Mouse (Mus musculus) frontal cortex, adult 2 months (tissue): ENCODE measurements at regions not wholly inside any gene's neighbourhood (a gene's known extent, or its start where the extent isn't known, plus 50 kb on each side); places are given as distances from the start of the nearest gene placed in this dataset.
"Not testable (repeated sequence)": the region's sequence is repeated elsewhere in the genome, so short reads cannot be mapped to it uniquely, and the experiment has no call there.

Source experiments
- DNase-seq, 2 experiments: peaks; one replicate each; pipeline ENCODE4 v3.0.0; 2022; ENCODE audit warnings: low spot score in 1 of 2; ENCODE audit errors: extremely low spot score in 1 of 2

DNA sequence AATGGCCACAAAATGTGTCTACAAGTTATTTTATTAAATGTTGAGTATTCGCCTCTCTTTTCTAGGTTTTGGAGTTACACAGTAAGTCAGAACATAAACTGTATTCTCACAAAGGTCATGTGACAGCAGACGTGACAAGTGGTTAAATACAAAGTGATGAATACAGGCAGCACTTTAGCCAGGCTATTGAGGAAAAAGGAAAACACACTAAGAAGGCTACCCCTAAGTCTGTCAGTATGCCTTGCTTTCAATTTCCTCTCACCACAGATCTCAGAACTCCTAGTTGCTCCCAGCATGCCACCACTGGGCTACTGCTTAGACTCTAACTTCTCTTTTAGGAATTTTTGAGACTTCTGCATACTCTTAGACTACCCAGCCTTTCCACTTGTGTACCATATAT is 297.9 kb upstream of the Pex5l start:
- DNase-seq = no peak

DNA sequence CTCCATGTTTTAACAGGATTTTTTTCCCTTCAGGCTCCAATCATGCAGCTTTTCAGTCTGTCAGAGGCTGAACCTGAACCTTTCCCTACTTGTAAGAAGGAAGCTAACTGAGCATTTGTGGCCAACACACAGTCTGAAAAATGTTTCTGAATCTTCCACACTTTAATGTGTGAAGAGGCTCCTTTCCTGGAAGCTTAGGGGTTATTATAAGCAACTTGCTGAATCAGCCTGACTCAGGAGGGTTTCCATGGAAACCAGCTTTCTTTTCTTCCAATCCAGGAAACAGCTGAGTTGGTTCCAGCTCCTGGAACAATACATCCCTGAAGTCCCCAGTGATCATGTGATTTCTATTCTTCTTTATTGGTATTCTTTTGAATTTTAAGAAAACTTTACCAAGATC is 297.5 kb upstream of the Pex5l start:
- peak; percentile 77 to 88 for DNase-seq

DNA sequence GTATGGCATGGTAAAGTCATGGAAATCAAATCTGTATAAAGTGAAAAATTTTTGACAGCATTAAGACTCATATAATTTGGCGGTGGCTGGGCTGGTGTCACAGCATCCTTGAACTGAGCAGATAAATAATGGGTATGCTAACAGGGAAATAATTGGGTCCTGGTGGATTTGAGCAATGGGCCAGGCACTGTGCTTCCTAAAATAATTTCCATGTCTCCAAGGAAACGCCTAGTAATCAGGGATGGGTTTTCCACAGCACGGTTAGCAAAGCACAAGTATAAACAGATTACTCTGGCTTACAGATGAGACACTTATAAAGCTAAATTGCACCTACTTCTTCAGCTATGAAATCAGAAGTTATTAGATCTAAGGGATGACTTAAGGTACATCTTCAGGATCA is 273.9 kb upstream of the Pex5l start:
- DNase-seq = no peak

DNA sequence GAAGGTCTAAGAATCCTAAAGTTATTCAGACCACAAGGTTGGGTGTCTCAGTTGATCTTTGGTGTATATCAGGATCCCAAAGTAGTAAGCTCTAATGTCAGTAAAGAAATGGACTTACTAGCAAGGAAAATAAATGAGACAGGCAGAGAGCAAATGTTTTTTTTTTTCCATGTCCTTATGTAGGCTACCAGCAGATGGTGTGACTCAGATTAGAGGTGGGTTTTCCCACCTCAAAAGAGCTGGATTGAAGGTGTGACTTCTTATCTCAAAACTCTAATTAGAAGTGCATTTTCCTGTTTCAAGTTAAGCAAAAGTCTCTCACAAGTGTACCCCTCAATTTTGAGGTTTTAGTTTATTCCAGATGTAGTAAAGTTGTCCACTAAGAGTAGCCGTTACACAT is 273.3 kb upstream of the Pex5l start:
- peak in 1 of 2 experiments; percentile 54 for DNase-seq

DNA sequence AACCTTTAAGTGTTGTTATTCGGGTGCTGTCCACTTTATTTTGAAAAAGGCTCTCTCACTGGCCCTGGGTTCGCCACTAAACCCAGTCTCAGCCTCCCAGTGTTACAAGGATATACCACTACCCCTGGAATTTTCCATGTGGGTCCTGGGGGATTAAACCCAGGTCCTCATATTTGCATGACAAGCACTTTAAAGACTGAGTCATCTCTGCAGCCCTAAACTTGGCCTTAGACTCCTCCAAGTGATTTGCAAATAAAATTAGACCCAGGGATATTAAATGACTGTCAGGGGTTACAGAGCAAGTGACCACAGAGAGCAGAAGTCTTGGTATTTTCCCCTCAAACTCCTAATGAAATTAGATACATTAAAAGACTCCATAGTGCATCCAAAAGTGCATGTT is 258.9 kb upstream of the Pex5l start:
- no peak for DNase-seq

DNA sequence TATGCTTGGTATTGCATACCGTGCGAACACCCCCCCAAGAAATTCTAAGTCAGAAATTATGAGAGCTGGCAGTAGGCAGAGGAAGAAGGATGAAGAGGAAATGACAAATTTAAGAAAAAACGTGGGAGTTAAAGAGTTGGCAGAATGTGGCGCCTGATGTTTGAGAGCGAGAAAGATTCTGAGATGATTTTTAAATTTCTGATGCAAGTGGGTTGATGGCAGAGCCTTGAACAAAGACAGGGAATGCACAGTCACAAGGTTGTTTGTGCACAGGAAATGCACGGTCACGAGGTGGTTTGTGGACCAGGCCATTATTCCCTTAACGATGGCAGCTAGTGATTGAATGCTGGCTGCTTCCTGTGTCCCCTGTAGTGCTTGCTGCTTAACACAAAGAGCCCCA is 256.3 kb upstream of the Pex5l start:
- peak; percentile 67 to 80 for DNase-seq

DNA sequence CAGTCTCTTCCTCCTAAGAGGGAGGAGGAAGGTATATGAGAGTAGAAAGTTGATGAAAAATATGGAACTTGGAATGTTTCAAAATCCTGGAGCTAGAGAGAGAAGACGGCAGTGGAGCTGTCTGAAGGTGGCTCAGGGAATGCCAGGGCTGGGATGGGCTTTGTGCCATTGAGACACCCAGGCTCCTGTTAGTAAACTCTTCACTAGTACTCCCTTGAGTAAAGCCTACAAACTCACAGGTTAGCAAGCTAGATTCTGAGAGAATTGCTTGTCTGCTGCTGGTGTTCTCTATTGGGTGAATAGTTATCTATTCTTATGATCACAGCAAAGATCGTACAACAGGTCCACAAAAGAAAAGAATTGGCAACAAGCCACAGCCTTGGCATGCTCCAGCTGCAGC is 255.3 kb upstream of the Pex5l start:
- no peak for DNase-seq

DNA sequence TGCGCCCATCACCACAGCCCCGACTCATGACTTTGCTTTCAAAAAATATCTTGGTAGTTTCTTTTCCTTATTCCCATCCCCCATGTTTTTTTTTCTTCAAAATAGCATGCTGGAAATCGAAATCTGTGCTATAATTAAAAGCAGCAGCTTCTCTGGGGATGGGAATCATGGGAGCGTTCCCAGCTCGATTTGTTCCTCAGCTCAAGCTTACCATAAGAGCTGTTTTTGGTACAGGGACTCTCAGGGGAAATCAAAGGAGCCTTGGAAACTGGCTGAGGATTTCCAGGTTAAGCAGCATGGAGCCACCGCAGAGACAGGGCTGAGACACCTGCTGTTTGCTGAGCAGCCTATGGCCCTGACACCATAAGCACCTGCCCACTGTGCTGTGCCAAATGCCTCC is 254.2 kb upstream of the Pex5l start:
- peak in 1 of 2 experiments; percentile 28 for DNase-seq

DNA sequence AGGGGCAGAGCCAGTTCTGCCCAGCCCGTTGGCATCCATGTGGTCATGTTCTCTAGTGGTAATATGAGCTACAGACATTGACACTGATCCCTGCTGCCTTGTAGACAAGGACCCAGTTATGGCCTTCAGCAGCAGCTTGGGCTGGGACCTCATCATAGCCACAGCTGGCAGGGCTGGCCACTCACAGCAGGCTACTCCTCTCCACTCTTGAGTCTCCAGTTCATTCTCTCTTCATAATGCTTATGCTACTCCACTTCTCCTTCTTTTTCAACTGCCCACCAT is 249.4 kb upstream of the Pex5l start:
- DNase-seq = no peak

DNA sequence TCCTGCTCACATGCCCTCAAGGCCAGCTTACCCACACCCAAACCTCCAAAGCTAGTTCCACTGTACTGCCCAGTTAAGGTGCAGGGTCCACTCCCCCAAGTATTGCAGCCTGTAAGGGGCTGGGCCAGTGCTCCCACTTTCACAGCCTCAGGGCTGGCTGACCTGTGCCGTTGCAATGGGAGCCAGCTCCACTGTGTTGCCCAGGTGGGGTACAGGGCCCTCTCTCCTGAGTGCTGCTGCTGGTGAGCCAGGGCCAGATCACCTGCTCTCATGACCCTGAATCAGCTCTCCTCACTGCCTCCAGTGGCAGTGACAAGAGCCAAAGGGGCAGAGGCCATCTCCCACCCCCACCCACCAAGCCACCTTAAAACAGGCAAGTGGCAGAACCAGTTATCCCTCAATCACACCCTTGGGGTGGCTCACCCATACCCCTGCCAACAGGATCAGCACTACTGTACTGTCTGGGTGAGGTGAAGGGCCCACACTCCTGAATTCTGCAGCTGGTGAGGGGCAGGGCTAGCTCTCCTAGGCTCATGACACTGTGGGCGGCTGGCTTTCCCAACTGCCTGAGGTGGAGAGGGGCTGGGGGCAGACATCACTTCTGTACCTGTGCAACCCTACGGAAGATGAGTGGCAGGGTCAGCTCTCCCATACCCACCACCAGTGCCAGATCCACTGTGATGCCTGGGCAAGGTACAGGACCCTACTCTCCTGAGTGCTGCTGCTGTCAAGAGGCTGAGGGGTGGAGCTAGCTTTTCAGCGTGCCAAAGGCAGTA is 248.9 kb upstream of the Pex5l start:
- no peak for DNase-seq

DNA sequence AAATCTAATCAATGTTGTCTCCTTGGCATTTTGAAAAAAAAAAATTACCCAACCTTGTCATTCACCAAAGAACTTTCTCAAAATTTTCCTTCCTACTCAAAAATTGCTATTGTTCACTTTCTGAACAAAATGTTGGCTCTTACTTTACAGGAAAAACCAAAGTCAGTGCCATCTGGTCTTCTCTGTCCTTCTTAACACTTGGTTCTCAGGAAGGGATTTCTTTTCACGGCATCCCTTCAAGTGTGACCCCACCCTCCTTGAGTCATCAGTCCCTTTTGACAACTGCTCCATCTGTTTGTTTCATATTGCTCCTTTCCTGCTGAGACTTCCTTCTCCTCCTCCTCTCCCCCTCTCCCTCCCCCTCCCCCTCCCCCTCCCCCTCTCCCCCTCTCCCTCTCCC is 245.1 kb upstream of the Pex5l start:
- DNase-seq = peak; percentile 60 to 80

DNA sequence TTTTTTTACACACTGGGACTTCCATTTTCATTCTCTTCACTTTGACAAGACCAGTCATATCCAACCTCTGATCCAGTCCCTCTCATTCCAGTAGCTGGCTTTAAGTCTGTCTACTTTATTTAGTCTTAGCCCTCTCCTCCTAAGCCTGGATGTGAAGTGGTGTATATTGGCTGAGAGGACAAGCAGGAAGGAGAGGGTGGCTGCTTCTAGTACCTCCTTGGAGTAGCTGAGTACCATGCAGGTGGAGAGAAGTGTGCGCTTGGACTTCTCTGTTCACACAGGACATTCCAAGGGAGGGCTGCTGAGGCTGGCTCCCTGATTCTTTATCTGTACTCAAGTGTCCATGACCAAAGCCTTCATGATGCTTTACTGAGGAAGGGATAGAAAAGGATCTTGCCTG is 240.6 kb upstream of the Pex5l start:
- no peak for DNase-seq

DNA sequence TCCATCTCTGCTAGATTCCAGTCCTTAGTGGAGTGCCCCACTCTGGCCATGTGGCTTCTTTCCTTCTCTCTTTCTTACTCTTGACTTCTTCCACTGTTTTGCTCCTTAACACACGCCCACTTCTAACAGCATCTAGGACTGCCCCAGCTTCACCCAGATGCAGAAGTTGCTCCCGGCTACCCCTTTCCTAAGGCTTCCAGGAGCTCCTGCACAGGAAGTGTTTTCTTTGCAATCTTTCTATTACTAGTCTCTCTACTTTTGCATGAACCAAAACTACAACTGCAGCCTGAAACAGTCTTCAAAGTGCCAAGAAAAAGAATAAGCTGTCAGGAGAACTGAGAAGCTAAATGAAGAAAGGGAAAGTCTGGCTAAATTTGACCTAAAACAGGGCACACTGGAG is 236.6 kb upstream of the Pex5l start:
- no peak for DNase-seq

DNA sequence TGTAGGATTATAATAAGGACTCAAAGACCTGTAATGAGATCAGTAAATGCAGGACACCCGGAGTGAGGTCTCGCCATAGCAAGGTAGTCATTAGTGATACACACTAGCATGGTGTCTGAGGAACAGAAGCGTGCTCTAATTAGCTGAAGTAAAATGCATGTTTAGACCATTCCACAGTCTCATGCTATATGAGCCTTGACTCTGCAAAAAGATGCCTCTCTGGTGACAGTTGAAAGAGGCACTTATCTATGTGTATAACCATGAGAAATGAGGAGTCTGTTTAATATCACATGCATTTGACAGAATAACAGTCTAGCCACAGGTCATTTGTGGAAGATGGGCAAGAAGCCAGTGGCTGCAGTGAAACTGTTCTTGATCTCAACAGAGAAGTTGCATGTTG is 232.1 kb upstream of the Pex5l start:
- no peak for DNase-seq

DNA sequence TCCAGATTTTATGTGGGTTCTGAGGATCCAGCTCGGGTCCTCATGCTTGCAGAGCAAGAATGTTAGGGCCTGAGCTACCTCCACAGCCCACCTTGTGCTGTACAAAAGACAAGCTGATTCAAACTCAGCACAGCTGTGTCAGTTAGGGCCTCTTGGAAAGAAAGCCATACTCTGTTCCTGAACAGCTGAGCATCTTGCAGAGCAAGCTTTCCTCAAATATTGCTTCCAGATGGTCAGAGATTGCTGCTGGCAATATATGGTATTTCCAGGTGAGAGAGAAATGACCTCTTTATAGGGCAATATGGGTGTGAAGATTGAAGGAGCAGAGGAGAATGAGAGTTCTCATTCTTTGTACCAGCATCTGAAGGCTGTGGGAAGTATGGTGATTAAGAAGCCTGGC is 229.8 kb upstream of the Pex5l start:
- no peak for DNase-seq

DNA sequence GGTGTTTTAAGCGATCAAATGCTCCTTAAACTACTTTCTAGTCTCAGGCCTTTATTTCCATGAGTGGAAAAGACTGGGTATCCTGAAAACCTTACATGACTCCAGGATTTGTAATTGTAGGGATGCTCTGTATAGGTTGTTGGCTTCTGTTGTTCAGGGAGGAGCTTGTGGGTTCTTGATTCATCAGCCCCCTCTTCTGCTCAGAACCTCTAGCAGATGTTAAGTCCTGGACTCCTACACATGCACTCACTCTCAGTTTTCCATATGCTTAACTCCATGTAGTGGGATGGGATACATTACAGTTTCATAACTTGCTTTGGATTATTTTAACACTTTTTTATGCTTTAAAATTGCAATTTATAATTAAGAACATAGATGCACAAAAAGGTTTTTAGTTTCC is 220.5 kb upstream of the Pex5l start:
- peak in 1 of 2 experiments; percentile 53 for DNase-seq

DNA sequence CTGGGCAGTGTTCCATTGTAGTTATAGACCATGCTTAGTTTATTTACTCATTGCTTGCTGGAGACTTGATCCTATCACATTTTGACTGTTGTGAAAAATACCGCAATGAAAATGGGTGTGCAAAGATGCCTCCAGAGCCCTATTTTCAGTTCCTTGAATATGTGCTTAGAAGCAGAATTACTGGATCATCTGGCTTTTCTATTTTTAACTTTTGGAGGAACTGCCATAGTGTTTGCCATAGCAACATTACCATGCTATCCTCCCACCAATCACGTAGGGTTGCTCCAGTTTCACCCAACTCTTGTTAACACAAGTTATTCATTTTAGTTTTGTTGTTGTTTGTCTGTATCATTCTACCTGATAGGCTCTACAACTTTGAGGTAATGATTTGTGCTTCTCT is 217.0 kb upstream of the Pex5l start:
- peak in 1 of 2 experiments; percentile 33 for DNase-seq

DNA sequence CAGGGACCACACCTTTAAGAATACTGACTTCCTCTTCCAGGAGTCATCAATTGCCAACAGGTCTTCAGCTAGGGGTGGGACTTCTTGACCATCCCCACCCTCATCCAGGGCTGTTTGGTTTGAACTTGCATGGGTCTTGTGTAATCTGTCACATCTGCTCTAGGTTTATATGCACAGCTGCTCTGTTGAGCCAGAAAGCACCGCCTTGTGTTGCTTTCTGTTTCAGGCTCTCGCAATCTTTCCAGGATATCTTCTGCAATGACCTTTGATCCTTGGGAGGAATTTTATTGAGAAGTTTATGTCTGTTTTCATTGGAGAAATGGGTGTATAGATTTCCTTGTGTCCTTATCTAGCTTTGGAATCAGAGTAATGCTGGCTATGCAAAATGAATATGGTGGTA is 210.8 kb upstream of the Pex5l start:
- DNase-seq = no peak

DNA sequence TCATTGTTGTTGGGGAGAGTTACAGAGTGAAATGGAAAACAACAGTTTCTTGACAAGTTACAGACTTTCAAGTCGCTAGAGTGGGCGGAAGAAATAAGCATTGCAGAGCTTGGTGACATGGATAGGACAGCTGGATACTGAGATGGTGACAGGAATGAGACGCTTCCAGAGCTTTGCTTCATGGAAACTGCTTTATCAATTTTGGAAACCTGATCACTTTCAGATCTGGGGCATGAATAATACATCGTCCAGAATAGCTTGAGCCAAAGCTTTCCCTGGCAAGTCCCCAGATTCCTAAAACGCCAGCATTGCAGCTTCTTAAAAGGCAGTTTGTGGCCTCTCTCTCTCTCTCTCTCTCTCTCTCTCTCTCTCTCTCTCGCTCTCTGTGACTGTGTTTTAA is 207.9 kb upstream of the Pex5l start:
- peak; percentile 25 to 58 for DNase-seq

DNA sequence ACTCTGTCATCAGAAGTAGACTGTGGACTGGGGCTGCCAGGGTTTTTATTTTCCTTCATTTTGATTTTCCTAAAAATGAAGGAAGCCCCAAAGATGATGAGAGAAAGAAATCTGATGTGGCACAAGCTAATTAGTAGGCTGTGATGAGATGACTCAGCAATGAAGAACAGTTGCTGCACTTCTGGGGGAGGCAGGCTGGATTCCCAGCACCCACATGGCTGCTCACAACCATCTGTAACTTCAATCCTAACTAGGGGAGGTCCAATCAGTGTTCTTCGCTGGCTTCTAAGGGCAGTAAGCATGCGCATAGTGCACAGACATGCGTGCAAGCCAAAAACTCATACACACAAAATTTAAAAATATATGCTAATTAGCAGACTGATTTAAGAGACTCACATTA is 191.0 kb upstream of the Pex5l start:
- peak in 1 of 2 experiments; percentile 62 for DNase-seq

DNA sequence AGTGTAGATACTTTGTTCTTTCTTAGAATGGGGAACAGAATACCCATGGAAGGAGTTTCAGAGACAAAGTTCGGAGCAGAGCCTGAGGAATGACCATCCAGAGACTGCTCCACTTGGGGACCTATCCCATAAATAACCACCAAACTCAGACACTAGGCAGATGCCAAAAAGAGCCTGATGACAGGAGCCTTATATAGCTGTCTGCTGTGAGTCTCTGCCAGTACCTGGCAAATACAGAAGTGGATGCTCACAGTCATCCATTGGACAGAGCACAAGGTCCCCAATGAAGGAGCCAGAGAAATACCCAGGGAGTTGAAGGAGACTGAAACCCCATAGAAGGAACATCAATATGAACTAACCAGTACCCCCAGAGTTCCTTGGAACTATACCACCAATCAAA is 174.6 kb upstream of the Pex5l start:
- DNase-seq = not testable (repeated sequence)

DNA sequence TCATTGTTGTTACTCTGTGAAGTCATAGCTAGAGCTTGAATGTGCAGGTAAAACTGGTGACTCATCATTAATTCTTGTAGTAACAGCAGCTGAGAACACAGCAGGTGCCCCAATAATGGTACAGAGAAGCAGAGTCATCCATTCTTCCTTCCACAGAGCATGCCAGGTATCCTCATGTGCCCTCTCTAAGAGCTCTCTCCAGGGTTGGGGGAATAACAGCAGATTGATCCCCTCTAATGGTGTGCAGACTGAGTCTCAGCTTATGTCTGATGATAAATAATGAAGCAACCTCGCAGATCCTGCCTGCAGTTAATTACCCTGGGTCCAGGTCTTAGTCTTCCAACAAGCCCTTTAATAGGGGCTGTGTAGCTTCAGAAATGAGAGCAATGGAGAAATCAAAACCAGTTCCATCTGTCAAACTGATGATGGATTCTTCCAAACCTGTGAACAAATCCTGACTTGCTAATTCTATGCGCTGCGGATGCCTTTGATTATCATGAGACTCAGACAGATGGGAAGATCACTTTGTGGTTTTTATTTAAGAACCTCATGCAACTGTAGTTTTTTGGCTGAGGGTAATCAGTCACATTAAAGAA is 169.3 kb upstream of the Pex5l start:
- peak in 1 of 2 experiments; percentile 36 for DNase-seq

DNA sequence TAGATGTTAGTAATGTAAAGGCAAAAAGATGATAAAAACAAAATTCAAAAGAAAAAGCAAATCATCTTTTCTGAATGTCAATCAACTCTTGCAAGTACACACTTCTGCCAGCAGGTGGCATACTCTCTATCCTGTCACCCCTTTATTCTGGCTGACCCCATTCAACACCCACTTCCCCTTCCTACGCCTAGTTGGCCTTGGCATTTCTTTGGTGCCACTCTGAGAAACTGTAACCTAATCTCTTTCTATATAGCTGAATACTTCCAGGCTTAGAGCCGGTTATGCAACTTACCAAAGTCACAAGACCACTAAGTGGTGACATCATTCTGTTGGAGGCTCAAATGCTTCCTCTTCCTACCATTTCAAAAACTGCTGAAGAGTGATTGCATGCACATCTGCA is 165.2 kb upstream of the Pex5l start:
- DNase-seq = peak in 1 of 2 experiments; percentile 47
